Comparison of ENCODE assay signal across 22 mouse cellular contexts in genomic region chr4:104870196-104870595, GRCm38 (mm10). TPM values are rescaled to one million over a fixed set of nuclear protein-coding genes. Genes with fewer than 3 reads are reported as not detected.
"Had no signal": no experiment of that assay in that cellular context is flagged by ENCODE, and none has a peak within 500 bp of the region (broad histone marks: within the 10 kb centered on the region; RNA-seq: fewer than 3 reads in every experiment).

No protein-coding gene starts in this region.

- H3K27ac ChIP-seq: lung, embryonic 15.5 days; macrophage; midbrain, embryonic 13.5 days; midbrain, embryonic 15.5 days; neural tube, embryonic 12.5 days; stomach, embryonic 15.5 days; stomach, postnatal 0 days had no signal

- H3K4me2 ChIP-seq: lung, embryonic 15.5 days; midbrain, embryonic 11.5 days; midbrain, embryonic 13.5 days; midbrain, embryonic 15.5 days; neural tube, embryonic 12.5 days; stomach, embryonic 15.5 days had no signal

- H3K9ac ChIP-seq: lung, embryonic 15.5 days; midbrain, embryonic 13.5 days; midbrain, embryonic 15.5 days; neural tube, embryonic 12.5 days; stomach, embryonic 15.5 days had no signal

- H3K36me3 ChIP-seq: lung, embryonic 15.5 days; midbrain, embryonic 13.5 days; midbrain, embryonic 15.5 days; neural tube, embryonic 12.5 days; stomach, embryonic 15.5 days had no signal

- H3K4me3 ChIP-seq: lung, embryonic 15.5 days; megakaryocyte, embryonic 14.5 days; midbrain, embryonic 13.5 days; midbrain, embryonic 15.5 days; neural tube, embryonic 12.5 days; stomach, embryonic 15.5 days had no signal

- DNase-seq: lung, adult 2 months; lung, postnatal 14 days; lung, postnatal 36 days; right cerebral cortex, postnatal 14 days; thymus, adult 2 months; thymus, postnatal 25 days; thymus, postnatal 4 days had no signal

- H3K9me3 ChIP-seq: lung, embryonic 15.5 days; megakaryocyte, embryonic 14.5 days; midbrain, embryonic 13.5 days; midbrain, embryonic 15.5 days; neural tube, embryonic 12.5 days; stomach, embryonic 15.5 days had no signal

- H3K27me3 ChIP-seq: lung, embryonic 15.5 days; megakaryocyte, embryonic 14.5 days; midbrain, embryonic 13.5 days; midbrain, embryonic 15.5 days; neural tube, embryonic 12.5 days; stomach, embryonic 15.5 days had no signal

- ATAC-seq: lung, postnatal 0 days; midbrain, embryonic 13.5 days; midbrain, embryonic 15.5 days had no signal

- H3K4me1 ChIP-seq: lung, embryonic 15.5 days; megakaryocyte, embryonic 14.5 days; midbrain, embryonic 13.5 days; midbrain, embryonic 15.5 days; neural tube, embryonic 12.5 days; stomach, embryonic 15.5 days had no signal

RNA-seq across cellular contexts. Expression of gene C8a, which starts 6.0 kb away (rescaled TPM):
- polyA plus RNA-seq: lung, adult 2 months; lung, embryonic 15.5 days; lung, postnatal 0 days; macrophage; midbrain, embryonic 11.5 days; midbrain, embryonic 13.5 days; midbrain, embryonic 15.5 days; neural tube, embryonic 12.5 days; neural tube, embryonic 14.5 days; spleen, adult 2 months; stomach, postnatal 0 days; thymus, adult 2 months; urinary bladder, adult 2 months had no signal

RNA-seq across cellular contexts. Expression of gene Gm17662, which starts 13.1 kb away (rescaled TPM):
- polyA plus RNA-seq: lung, adult 2 months; lung, embryonic 15.5 days; lung, postnatal 0 days; macrophage; midbrain, embryonic 11.5 days; midbrain, embryonic 13.5 days; midbrain, embryonic 15.5 days; midbrain, postnatal 0 days; neural tube, embryonic 12.5 days; neural tube, embryonic 14.5 days; spleen, adult 2 months; stomach, embryonic 15.5 days; stomach, postnatal 0 days; testis, adult 2 months; thymus, adult 2 months; urinary bladder, adult 2 months had no signal
